Mouse (Mus musculus): ENCODE measurements at regions not wholly inside any gene's neighbourhood (a gene's known extent, or its start where the extent isn't known, plus 50 kb on each side); places are given as distances from the start of the nearest gene placed in this dataset.

DNA sequence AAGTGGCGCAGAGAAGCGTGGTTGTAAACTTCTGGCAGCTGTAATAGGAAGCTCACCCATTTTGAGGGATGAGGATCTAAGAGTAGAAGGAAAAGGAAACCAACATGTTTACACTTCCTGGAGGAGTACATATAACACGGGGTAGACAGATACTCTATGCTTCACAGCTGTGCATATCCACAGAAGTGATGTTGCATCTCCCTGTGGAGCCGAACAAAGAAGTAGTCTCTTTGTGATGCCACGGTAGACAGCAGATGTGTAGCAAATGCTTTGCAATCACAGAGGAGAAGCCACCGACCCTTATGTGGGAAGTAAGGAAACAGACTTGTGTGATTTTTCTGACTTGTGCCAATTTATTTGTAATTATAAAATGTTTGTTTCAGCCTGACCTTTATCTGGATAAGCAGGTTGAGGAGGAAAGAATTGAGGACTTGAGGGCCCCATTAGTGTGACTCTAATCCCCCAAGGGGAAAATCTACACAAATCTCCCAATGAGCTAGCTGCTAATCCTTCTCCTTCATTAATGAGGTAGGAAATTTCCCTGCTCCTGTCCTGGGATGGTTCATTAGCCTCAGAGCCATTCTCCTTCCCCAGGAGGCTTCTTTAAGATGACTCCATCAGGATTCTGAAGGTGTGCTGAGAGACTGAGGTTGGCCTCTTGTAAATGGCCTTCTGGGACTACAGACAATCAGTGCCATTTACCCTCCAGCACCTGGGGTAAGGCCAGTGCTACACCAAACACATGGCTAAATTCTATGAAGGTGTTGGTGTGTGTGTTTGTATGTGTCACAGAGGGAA lies 2119.9 kb upstream of the Lrrc6 start:
- Histone ChIP-seq H3K4me1 (replicated peaks; ENCODE audit: control insufficient read depth, insufficient read depth, low read length) (no peaks in the 10 kb centered on the region), H3K27ac (ENCODE audit: control insufficient read depth, insufficient read depth, low read length) (no peak overlapping the region), H3K27me3 (ENCODE audit: control insufficient read depth, insufficient read depth, low read length) (no peaks in the 10 kb centered on the region), H3K36me3 (ENCODE audit: control insufficient read depth, insufficient read depth, low read length) (no peaks in the 10 kb centered on the region), H3K4me3 (ENCODE audit: control insufficient read depth, insufficient read depth, low read length) (no peak overlapping the region)
- TF ChIP-seq CTCF (IDR thresholded peaks at IDR 0.05; ENCODE audit: borderline replicate concordance, control insufficient read depth, extremely low read depth, insufficient read depth, low read length, poor library complexity) (no peak), POLR2A (IDR thresholded peaks at IDR 0.05; ENCODE audit: control insufficient read depth, extremely low read depth, insufficient read depth, low read length, poor library complexity) (no peak)
- 79% methylated on average over 6 of the region's 6 CpGs for WGBS
- no peak for DNase-seq

- Histone ChIP-seq H3K36me3 (ENCODE audit: control insufficient read depth, insufficient read depth, low read length) (no peaks in the 10 kb centered on the region), H3K27ac (ENCODE audit: control insufficient read depth, insufficient read depth, low read length) (no peak overlapping the region), H3K4me3 (ENCODE audit: control insufficient read depth, insufficient read depth, low read length) (no peak overlapping the region), H3K4me1 (replicated peaks; ENCODE audit: control insufficient read depth, insufficient read depth, low read length) (no peaks in the 10 kb centered on the region), H3K27me3 (ENCODE audit: control insufficient read depth, insufficient read depth, low read length) (no peaks in the 10 kb centered on the region)
- no peak for TF ChIP-seq POLR2A (IDR thresholded peaks at IDR 0.05; ENCODE audit: control insufficient read depth, extremely low read depth, insufficient read depth, low read length, poor library complexity)
- TF ChIP-seq CTCF (IDR thresholded peaks at IDR 0.05; ENCODE audit: borderline replicate concordance, control insufficient read depth, extremely low read depth, insufficient read depth, low read length, poor library complexity): no peak
- WGBS: 86% methylated on average over 8 of the region's 8 CpGs
- no peak for DNase-seq
These were observed 2105.5 kb upstream of the Lrrc6 start for GRCm38 (mm10) chr15:68606110-68606791.

DNA sequence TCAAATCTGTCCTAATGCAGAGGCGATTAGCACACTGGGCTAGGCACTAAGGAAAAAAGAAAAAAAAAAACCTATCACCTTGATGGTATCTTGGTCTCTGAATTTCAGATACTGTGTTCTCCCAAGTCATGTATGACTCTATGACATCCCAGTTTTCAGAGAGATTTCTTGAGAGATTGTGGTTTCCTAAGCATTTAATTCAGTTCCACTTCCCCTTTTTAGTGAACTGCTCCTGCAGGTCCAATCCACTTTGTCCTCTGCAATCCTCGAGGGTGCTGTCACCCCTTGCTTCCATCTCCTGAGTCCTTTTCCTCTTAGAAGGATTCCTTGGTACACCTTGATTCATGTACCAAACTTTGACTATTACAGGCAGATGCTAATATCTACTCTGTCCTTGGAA lies 2104.8 kb upstream of the Lrrc6 start:
- Histone ChIP-seq H3K36me3 (ENCODE audit: control insufficient read depth, insufficient read depth, low read length) (no peaks in the 10 kb centered on the region), H3K4me1 (replicated peaks; ENCODE audit: control insufficient read depth, insufficient read depth, low read length) (no peaks in the 10 kb centered on the region), H3K4me3 (ENCODE audit: control insufficient read depth, insufficient read depth, low read length) (no peak overlapping the region), H3K27me3 (ENCODE audit: control insufficient read depth, insufficient read depth, low read length) (no peaks in the 10 kb centered on the region), H3K27ac (ENCODE audit: control insufficient read depth, insufficient read depth, low read length) (no peak overlapping the region)
- WGBS: 29% methylated on average over 2 of the region's 2 CpGs
- DNase-seq: no peak
- TF ChIP-seq POLR2A (IDR thresholded peaks at IDR 0.05; ENCODE audit: control insufficient read depth, extremely low read depth, insufficient read depth, low read length, poor library complexity): no peak
- no peak for TF ChIP-seq CTCF (IDR thresholded peaks at IDR 0.05; ENCODE audit: borderline replicate concordance, control insufficient read depth, extremely low read depth, insufficient read depth, low read length, poor library complexity)

DNA sequence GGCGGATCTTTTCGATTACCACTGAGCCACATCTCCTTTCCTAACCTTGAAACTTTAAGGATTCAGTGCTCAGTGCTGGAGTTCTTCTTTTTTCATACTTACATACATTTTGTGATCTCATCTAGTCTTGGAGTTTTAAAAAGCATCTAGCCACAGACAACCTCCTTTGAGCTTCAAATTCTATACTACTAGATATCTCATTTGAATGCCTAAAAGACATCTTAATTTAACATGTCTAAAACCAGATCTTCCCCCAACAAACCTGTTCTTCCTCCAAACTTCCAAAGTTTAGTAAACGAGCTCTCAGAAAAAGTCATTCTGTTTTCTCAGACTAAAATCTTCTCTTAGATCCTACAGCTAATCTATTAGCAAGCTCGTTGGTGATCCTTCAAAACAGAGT lies 2081.5 kb upstream of the Lrrc6 start:
- DNase-seq: no peak
- WGBS: 90% methylated on average over 4 of the region's 4 CpGs

DNA sequence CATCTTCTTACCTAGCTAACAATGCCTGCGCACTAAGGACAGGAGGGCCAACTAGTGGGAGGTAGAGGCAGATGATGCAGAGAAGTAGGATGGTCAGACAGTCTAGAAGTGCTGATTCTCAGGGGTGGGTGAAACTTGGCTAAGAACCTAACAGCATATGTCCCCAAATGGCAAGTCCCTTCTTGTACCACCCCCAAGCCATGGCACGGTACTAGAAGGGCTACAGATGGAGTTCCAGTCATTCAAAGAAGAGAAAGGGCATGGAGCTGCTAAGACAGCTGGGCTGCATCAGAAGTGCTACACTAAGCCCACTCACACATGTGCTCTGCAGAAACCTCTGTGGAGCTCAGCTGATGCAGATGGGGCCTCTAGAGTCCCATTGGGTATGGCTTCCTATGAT lies 2078.8 kb upstream of the Lrrc6 start:
- H3K36me3 ChIP-seq (ENCODE audit: control insufficient read depth, insufficient read depth, low read length): no peaks in the 10 kb centered on the region
- no peak overlapping the region for H3K27ac ChIP-seq (ENCODE audit: control insufficient read depth, insufficient read depth, low read length)
- no peaks in the 10 kb centered on the region for H3K27me3 ChIP-seq (ENCODE audit: control insufficient read depth, insufficient read depth, low read length)
- TF ChIP-seq CTCF (IDR thresholded peaks at IDR 0.05; ENCODE audit: borderline replicate concordance, control insufficient read depth, extremely low read depth, insufficient read depth, low read length, poor library complexity): no peak
- no peak for TF ChIP-seq POLR2A (IDR thresholded peaks at IDR 0.05; ENCODE audit: control insufficient read depth, extremely low read depth, insufficient read depth, low read length, poor library complexity)
- WGBS: 97% methylated on average over 2 of the region's 2 CpGs
- H3K4me3 ChIP-seq (ENCODE audit: control insufficient read depth, insufficient read depth, low read length): no peak overlapping the region
- H3K4me1 ChIP-seq (replicated peaks; ENCODE audit: control insufficient read depth, insufficient read depth, low read length): no peaks in the 10 kb centered on the region
- no peak for DNase-seq

More for the DNA sequence above, 2081.5 kb upstream of the Lrrc6 start:
- no peak overlapping the region for H3K4me3 ChIP-seq (ENCODE audit: control insufficient read depth, insufficient read depth, low read length)
- no peaks in the 10 kb centered on the region for H3K36me3 ChIP-seq (ENCODE audit: control insufficient read depth, insufficient read depth, low read length)
- H3K27me3 ChIP-seq (ENCODE audit: control insufficient read depth, insufficient read depth, low read length): no peaks in the 10 kb centered on the region
- no peaks in the 10 kb centered on the region for H3K4me1 ChIP-seq (replicated peaks; ENCODE audit: control insufficient read depth, insufficient read depth, low read length)
- TF ChIP-seq POLR2A (IDR thresholded peaks at IDR 0.05; ENCODE audit: control insufficient read depth, extremely low read depth, insufficient read depth, low read length, poor library complexity) (no peak), CTCF (IDR thresholded peaks at IDR 0.05; ENCODE audit: borderline replicate concordance, control insufficient read depth, extremely low read depth, insufficient read depth, low read length, poor library complexity) (no peak)
- H3K27ac ChIP-seq (ENCODE audit: control insufficient read depth, insufficient read depth, low read length): no peak overlapping the region

DNA sequence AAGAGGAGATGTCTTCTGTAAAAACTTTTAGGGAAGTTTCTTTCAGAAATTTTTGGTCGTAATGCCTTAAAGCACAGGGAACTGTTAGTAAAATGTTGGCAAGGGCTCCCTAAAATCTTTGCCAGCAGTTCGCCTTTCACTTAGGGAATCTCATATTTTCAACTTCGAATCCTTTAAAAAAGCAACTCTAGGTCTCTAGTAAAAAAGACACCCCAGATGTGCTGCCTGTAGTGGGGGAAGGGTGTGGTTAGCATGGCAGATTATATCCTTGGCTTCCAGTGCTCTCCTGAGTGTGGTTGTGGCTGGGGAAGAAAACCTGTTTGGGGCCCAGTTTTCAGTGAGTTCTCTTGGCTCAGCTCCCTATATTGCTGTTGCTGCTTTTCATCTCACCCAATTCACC lies 2059.9 kb upstream of the Lrrc6 start:
- WGBS: 85% methylated on average over 3 of the region's 3 CpGs
- H3K36me3 ChIP-seq (ENCODE audit: control insufficient read depth, insufficient read depth, low read length): no peaks in the 10 kb centered on the region
- H3K4me3 ChIP-seq (ENCODE audit: control insufficient read depth, insufficient read depth, low read length): no peak overlapping the region
- H3K4me1 ChIP-seq (replicated peaks; ENCODE audit: control insufficient read depth, insufficient read depth, low read length): no peaks in the 10 kb centered on the region
- TF ChIP-seq POLR2A (IDR thresholded peaks at IDR 0.05; ENCODE audit: control insufficient read depth, extremely low read depth, insufficient read depth, low read length, poor library complexity) (no peak), CTCF (IDR thresholded peaks at IDR 0.05; ENCODE audit: borderline replicate concordance, control insufficient read depth, extremely low read depth, insufficient read depth, low read length, poor library complexity) (no peak)
- H3K27ac ChIP-seq (ENCODE audit: control insufficient read depth, insufficient read depth, low read length): no peak overlapping the region
- no peaks in the 10 kb centered on the region for H3K27me3 ChIP-seq (ENCODE audit: control insufficient read depth, insufficient read depth, low read length)
- no peak for DNase-seq
